Mouse (Mus musculus) forebrain, embryonic 10.5 days (tissue): ENCODE measurements around the gene Mapk12. TPM values are rescaled to one million over a fixed set of nuclear protein-coding genes. Genes with fewer than 3 reads are reported as not detected.

Experiments used
- DNase-seq: peaks from one replicate; pipeline ENCODE4 v3.0.0-alpha.2; 2017; ENCODE audit warnings: low spot score; ENCODE audit errors: extremely low spot score
- H3K27ac ChIP-seq: fragments of 300-500 bp; sonication (generic); 2 replicates; pipeline ENCODE4 v1.5.1; 2016; ENCODE audit warnings: mild to moderate bottlenecking
- H3K27me3 ChIP-seq: fragments of 300-500 bp; sonication (generic); 2 replicates; pipeline ENCODE4 v1.6.1; 2016; ENCODE audit warnings: mild to moderate bottlenecking; ENCODE audit not compliant: poor library complexity, severe bottlenecking
- H3K36me3 ChIP-seq: fragments of 300-500 bp; sonication (generic); replicated peaks from 2 replicates; pipeline ENCODE4 v1.6.1; 2016; ENCODE audit warnings: mild to moderate bottlenecking, moderate library complexity
- H3K4me1 ChIP-seq: fragments of 300-500 bp; sonication (generic); 2 replicates; pipeline ENCODE4 v1.6.1; 2016
- H3K4me3 ChIP-seq: fragments of 300-500 bp; sonication (generic); 2 replicates; pipeline ENCODE4 v1.5.1; 2016; ENCODE audit warnings: mild to moderate bottlenecking, moderate library complexity
- H3K9me3 ChIP-seq: fragments of 300-500 bp; sonication (generic); 2 replicates; pipeline ENCODE4 v1.6.1; 2016; ENCODE audit warnings: mild to moderate bottlenecking, moderate library complexity
- WGBS: fragments of 180-500 bp; shearing (Covaris S2); methylation state at CpG from one replicate; pipeline ENCODE4 v1.1.7; 2016; 5-methylcytosine and 5-hydroxymethylcytosine counted together
- polyA plus RNA-seq: library from polyadenylated mRNA; unstranded; fragments of >200 nt; fragmentation: Nextera tagmentation; extraction: Ambion mirVana; gene quantifications from 2 replicates; pipeline ENCODE4 v1.2.1, GENCODE M21; 2016

Gene Mapk12
- polyA plus RNA-seq, 1 experiment from 2014 or later = 34.9 TPM

- Histone ChIP-seq H3K36me3 (peaks cover 42% of the 10 kb centered on the region), H3K4me3 (no peak overlapping the region), H3K27ac (no peak overlapping the region), H3K4me1 (peaks cover 71% of the 10 kb centered on the region), H3K27me3 (peaks cover 74% of the 10 kb centered on the region), H3K9me3 (no peaks in the 10 kb centered on the region)
- DNase-seq = no peak
- WGBS = 93% methylated on average over 11 of the region's 11 CpGs
Measured at GRCm38 (mm10) chr15:89144965-89145364, 4.5 kb upstream of the Mapk12 start.

GRCm38 (mm10) chr15:89143134-89143533 lies 2.6 kb upstream of the Mapk12 start:
- DNase-seq = no peak
- Histone ChIP-seq H3K9me3 (no peaks in the 10 kb centered on the region), H3K27me3 (peaks cover 78% of the 10 kb centered on the region), H3K36me3 (peaks cover 43% of the 10 kb centered on the region), H3K4me3 (no peak overlapping the region), H3K4me1 (peaks cover 70% of the 10 kb centered on the region), H3K27ac (no peak overlapping the region)
- WGBS = 74% methylated on average over 2 of the region's 2 CpGs

- Histone ChIP-seq H3K4me3 (0 out of 2 replicates have a peak overlapping the region, but pooled peaks have one; percentile 82), H3K27me3 (peaks cover 66% of the 10 kb centered on the region), H3K9me3 (no peaks in the 10 kb centered on the region), H3K4me1 (peaks cover 68% of the 10 kb centered on the region), H3K27ac (peak overlapping the region; percentile 93; the same call in 1 of the 2 replicates), H3K36me3 (peaks cover 46% of the 10 kb centered on the region)
- 66% methylated on average over 4 of the region's 4 CpGs for WGBS
- DNase-seq = no peak
Measured at GRCm38 (mm10) chr15:89141905-89142304, 1.4 kb upstream of the Mapk12 start.

- peaks cover 64% of the 10 kb centered on the region for H3K4me1 ChIP-seq
- H3K9me3 ChIP-seq = no peaks in the 10 kb centered on the region
- peaks cover 61% of the 10 kb centered on the region for H3K27me3 ChIP-seq
- no peak for DNase-seq
- peak overlapping the region; percentile 93 for H3K27ac ChIP-seq
- H3K36me3 ChIP-seq = peaks cover 49% of the 10 kb centered on the region
- H3K4me3 ChIP-seq = peak overlapping the region; percentile 82
- 15% methylated on average over 5 of the region's 5 CpGs for WGBS
Measured at GRCm38 (mm10) chr15:89141443-89141842, 940 bp upstream of the Mapk12 start.

GRCm38 (mm10) chr15:89140048-89140658 lies 350 bp downstream of the Mapk12 start:
- H3K4me3 ChIP-seq = peak overlapping the region; percentile 82
- peak overlapping the region; percentile 93 for H3K27ac ChIP-seq
- H3K36me3 ChIP-seq = peaks cover 52% of the 10 kb centered on the region
- H3K4me1 ChIP-seq = peaks cover 53% of the 10 kb centered on the region
- peaks cover 48% of the 10 kb centered on the region for H3K27me3 ChIP-seq
- H3K9me3 ChIP-seq = no peaks in the 10 kb centered on the region
- WGBS = under 1% methylated on average over 53 of the region's 53 CpGs
- peak; percentile 47 for DNase-seq

- H3K27me3 ChIP-seq = peaks cover 41% of the 10 kb centered on the region
- no peaks in the 10 kb centered on the region for H3K9me3 ChIP-seq
- WGBS = 94% methylated on average over 6 of the region's 6 CpGs
- peaks cover 44% of the 10 kb centered on the region for H3K36me3 ChIP-seq
- H3K4me3 ChIP-seq = peak overlapping the region; percentile 3; the same call in 1 of the 2 replicates
- peaks cover 53% of the 10 kb centered on the region for H3K4me1 ChIP-seq
- H3K27ac ChIP-seq = no peak overlapping the region
- no peak for DNase-seq
Measured at GRCm38 (mm10) chr15:89138531-89138930, 2.0 kb downstream of the Mapk12 start.

GRCm38 (mm10) chr15:89138046-89138405 lies 2.5 kb downstream of the Mapk12 start:
- peaks cover 53% of the 10 kb centered on the region for H3K4me1 ChIP-seq
- H3K9me3 ChIP-seq = no peaks in the 10 kb centered on the region
- DNase-seq = no peak
- 0 out of 2 replicates have a peak overlapping the region, but pooled peaks have one; percentile 3 for H3K4me3 ChIP-seq
- 90% methylated on average over 7 of the region's 7 CpGs for WGBS
- peaks cover 42% of the 10 kb centered on the region for H3K36me3 ChIP-seq
- peaks cover 41% of the 10 kb centered on the region for H3K27me3 ChIP-seq
- no peak overlapping the region for H3K27ac ChIP-seq

- 81% methylated on average over 11 of the region's 11 CpGs for WGBS
- H3K4me1 ChIP-seq = peaks cover 53% of the 10 kb centered on the region
- no peaks in the 10 kb centered on the region for H3K9me3 ChIP-seq
- H3K27ac ChIP-seq = no peak overlapping the region
- H3K4me3 ChIP-seq = peak overlapping the region; percentile 3; the same call in 1 of the 2 replicates
- peaks cover 38% of the 10 kb centered on the region for H3K27me3 ChIP-seq
- no peak for DNase-seq
- H3K36me3 ChIP-seq = peaks cover 42% of the 10 kb centered on the region
Measured at GRCm38 (mm10) chr15:89137378-89138045, 3.0 kb downstream of the Mapk12 start.

- H3K4me1 ChIP-seq = peaks cover 44% of the 10 kb centered on the region
- DNase-seq = no peak
- H3K27ac ChIP-seq = no peak overlapping the region
- H3K36me3 ChIP-seq = peaks cover 46% of the 10 kb centered on the region
- no peaks in the 10 kb centered on the region for H3K9me3 ChIP-seq
- peaks cover 30% of the 10 kb centered on the region for H3K27me3 ChIP-seq
- H3K4me3 ChIP-seq = no peak overlapping the region
- 92% methylated on average over 5 of the region's 5 CpGs for WGBS
Measured at GRCm38 (mm10) chr15:89136461-89137155, 3.9 kb downstream of the Mapk12 start.

- H3K4me1 ChIP-seq = peaks cover 24% of the 10 kb centered on the region
- peaks cover 59% of the 10 kb centered on the region for H3K36me3 ChIP-seq
- H3K9me3 ChIP-seq = no peaks in the 10 kb centered on the region
- DNase-seq = no peak
- 98% methylated on average over 3 of the region's 3 CpGs for whole genome bisulfite sequencing
- no peaks in the 10 kb centered on the region for H3K27me3 ChIP-seq
- H3K4me3 ChIP-seq = no peak overlapping the region
- H3K27ac ChIP-seq = no peak overlapping the region
Measured at GRCm38 (mm10) chr15:89131316-89131715, 9.2 kb downstream of the Mapk12 start.

- DNase-seq = no peak
- peaks cover 57% of the 10 kb centered on the region for H3K36me3 ChIP-seq
Measured at GRCm38 (mm10) chr15:89130245-89130644, 10.3 kb downstream of the Mapk12 start.

GRCm38 (mm10) chr15:89128382-89129350 lies 11.8 kb downstream of the Mapk12 start, which contains the start of gene Hdac10:
Gene Hdac10 (minus strand): TSS chr15:89128700.
- 3% methylated on average over 36 of the region's 36 CpGs for WGBS
- peak within 1 kb of the TSS; percentile 73 for H3K4me3 ChIP-seq
- peak; percentile 86 for DNase-seq
- no peaks in the 10 kb centered on the region for H3K27me3 ChIP-seq
- no peaks in the 10 kb centered on the region for H3K9me3 ChIP-seq
- peak within 1 kb of the TSS; percentile 89 for H3K27ac ChIP-seq
- peaks cover 54% of the 10 kb centered on the region for H3K36me3 ChIP-seq
- peaks cover 29% of the 10 kb centered on the region for H3K4me1 ChIP-seq

More at GRCm38 (mm10) chr15:89130245-89130644, 10.3 kb downstream of the Mapk12 start:
- no peak overlapping the region for H3K27ac ChIP-seq
- peaks cover 24% of the 10 kb centered on the region for H3K4me1 ChIP-seq
- H3K9me3 ChIP-seq = no peaks in the 10 kb centered on the region
- no peak overlapping the region for H3K4me3 ChIP-seq
- H3K27me3 ChIP-seq = no peaks in the 10 kb centered on the region
